Mouse (Mus musculus) MEL-GATA-1-ER (cell line): ENCODE measurements around the gene Rab42.

ENCODE experiments used
- DNase-seq: peaks from one replicate; pipeline ENCODE4 v3.0.0-alpha.2; 2012; ENCODE audit warnings: low read depth; ENCODE audit errors: extremely low read depth

Gene Rab42

DNA sequence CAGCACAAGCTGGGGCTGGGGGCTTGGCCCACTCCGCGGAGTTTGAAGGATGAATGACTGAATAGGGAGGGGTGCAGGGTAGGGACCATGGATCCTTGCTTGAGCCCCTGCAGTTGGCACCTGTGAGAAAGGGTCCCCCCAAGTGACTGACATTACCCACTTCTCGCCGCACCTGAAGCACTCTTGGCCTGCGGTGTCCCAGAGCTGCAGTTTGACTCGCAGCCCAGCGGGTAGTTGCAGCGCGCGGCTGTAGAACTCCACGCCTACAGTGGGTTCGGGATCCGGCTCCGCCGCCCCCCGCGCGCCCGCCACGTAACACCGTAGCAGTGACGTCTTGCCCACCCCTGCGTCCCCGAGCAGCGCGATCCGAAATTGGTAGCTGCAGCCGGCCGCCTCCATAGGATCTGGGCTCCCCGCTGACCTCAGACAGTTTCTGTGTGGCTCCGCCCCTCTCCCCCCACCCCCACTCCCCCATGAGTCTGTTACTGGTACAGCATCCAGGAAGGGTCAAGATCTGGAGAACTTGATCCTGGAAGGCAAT lies at the start of gene Rab42:
Rab42 (minus strand) TSS at position 447 of the 541 bp plus-strand sequence.
- DNase-seq = no peak

DNA sequence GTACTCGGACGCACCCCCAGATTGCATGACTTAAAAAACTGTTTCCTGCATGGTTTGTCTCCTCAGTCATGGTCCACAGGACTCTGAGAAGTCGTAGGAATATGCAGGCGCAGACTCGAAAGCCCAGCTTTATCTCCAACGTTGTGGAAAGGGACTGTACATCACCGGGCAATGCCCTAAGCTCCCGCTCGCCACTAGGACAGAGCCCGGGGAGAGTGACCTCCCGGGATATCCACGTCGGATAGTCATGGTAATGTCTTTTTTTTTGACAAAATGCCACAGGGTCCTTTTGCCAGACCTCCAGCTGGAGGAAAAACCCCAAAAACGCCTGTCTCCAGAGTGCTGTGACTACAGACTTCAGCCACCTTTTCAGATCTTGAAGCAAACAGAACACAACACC lies 49.6 kb upstream of the Rab42 start:
- no peak for DNase-seq

DNA sequence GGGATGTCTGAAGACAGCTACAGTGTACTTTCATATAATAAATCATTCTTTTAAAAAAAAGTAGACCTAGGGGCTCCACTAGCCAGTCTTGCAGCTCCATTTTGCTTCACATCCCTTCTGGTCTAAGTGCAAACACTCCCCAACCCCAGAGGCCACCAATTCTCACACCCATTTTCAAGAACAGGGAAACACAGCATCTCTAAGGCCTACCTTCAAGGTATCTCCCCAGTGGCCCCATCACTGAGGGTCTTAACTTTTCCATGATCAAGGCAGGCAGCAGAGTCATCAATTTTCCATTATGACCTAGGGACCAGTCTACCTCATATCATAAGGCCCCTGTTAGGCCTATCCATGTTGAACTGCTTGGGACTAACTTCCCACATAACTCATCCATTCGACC lies 48.2 kb upstream of the Rab42 start:
- no peak for DNase-seq

DNA sequence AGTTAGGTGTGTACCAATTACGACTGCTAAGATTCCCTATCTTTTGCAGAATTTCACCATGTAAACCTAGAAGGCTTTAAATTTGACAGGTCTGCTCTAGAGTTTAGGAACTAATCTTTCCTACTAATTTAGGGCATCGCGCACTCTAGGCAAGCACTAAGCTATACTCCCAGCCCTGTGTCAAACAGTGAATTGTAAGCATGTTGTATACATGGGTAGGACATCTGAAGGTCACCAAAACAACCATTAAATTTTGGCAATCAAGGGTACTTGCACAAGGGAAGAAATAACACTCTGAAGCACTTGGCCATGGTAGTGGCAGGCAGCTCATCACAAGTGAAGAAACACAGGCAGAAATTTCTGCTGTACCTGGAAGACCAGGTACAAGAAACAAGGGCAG lies 47.7 kb upstream of the Rab42 start:
- no peak for DNase-seq

DNA sequence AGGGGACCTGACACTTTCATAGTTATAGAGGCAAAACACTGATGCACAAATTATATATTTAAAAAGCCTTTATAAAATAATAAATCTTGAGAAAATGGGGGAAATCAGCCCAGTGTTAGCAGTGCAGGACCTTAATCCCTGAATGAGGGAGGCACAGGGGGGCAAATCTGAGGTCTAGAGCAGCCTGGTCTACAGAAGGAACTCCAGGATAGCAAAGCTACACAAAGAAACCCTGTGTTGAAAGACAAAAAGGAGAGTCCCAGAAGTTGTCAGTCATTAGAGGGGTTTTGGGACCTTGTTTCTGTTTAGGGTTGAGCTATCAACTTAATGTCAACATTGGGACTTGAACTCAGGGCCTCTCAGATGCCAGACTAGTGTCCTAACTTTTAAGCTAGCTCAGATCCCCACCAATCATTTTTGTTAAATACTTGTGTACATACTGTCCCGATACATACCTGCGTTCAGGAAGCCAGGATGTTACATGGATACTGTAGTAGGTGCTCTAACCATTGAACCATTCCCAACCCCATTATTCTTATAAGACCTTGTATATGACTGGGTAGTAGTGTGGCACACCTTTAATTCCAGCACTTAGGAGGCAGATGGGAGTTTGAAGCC lies 47.0 kb upstream of the Rab42 start:
- DNase-seq = no peak

DNA sequence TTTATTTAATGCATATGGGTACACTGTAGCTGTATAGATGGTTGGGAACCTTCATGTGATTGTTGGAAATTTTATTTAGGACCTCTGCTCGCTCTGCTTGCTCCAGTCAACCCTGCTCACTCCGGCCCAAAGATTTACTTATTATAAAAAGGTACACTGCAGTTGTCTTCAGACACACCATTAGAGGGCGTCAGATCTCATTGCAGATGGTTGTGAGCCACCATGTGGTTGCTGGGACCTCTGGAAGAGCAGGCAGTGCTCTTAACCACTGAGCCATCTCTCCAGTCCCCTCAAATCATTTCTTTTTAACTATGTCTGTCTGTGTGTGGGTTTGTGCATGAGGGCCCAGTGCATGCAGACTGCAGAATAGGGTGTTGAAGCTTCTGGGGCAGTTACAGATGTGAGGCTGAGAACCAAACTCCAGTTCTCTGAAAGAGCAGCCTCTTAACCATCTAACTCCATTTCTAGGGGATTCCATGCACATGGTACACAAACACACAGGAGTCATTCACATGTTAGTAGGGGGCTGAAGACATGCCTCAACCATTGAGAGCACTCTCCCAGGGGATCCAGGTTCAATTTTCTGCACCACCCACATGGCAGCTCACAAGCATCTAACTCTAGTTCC lies 46.4 kb upstream of the Rab42 start:
- peak; percentile 66 for DNase-seq

DNA sequence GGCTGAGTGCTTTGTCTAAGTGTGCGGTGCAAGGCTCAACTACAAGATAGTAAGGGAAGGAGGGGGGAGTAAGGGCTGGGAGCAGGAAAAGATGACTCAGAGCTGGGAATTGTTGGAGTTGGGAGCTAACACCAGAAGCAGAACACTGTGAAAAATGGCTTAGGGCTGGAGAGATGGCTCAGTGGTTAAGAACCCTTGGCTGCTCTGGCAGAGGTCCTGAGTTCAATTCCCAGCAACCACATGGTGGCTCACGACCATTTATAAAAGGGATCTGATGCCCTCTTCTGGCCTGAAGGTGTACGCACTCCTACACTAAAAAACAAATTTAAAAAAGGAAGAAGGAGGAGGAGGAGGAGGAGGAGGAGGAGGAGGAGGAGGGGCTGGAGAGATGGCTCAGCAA lies 43.5 kb upstream of the Rab42 start:
- DNase-seq = no peak

DNA sequence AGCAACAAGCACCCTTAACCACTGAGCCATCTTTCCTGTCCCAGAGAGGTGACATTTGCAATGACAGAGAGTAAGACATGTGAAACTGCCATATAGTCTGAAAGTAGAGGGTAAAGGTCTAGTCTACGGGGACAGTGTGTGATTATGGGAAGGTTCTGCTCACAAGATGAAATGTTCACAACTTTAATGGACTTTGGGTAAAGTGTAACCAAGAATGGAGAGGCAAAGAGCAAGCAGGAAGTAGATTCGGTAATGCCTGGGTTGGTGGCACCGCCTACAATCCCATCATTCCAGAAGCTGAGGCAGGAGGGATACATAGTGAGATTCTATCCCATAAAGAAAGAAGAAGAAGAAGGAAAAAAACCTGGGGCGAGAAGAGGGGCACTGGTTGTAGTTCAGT lies 43.1 kb upstream of the Rab42 start:
- DNase-seq = no peak

DNA sequence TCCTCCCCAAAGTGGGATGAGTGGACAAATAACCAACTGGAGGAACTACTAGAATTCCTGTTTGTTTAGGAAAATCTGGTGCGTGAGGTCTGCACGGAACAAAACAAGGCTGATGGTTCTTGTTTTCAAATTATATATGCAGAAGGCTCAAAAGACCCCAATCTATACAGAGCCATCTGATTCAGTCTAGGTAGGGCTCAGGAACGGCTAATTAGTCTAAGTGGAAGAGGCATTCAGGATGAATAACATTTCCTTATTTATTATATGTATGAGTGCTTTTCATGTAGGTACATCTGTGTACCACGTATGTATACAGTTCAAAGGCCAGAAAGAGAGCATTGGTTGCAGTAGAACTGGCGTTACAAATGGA lies 42.6 kb upstream of the Rab42 start:
- DNase-seq = no peak

DNA sequence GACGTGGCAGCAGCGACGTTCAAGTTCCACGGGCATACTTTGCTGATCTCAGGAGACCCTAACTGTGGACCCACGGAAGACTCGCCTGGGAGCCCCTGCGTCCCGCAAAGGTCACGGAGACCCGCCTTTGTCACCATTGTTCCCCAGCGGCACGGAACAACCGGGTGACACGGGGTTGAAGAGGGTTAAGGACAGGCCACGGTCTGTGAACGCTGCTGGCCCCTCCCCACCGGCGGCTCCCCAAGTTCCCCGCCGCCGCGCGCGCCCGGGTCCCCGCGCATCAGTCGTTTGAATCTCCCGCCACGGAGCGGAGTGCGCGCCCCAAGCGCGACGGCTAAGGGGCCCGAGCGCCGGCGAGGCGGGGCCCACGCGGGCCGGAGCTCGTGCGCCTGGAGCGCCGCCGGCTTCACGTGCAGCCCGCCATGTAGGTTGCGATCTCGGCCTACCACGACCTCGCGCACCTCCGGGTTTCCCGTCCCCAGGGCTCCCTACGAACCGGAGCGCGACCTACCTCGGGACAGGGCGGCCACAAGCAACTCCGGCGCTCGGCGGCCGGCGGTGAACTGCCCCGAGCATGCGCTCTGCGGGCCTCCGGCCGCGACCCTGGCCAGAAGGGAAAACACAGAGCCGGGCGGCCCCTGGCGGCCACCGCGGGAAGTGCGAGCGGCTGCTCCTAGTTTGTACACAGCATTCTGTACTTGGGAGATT lies 42.1 kb upstream of the Rab42 start:
- no peak for DNase-seq

DNA sequence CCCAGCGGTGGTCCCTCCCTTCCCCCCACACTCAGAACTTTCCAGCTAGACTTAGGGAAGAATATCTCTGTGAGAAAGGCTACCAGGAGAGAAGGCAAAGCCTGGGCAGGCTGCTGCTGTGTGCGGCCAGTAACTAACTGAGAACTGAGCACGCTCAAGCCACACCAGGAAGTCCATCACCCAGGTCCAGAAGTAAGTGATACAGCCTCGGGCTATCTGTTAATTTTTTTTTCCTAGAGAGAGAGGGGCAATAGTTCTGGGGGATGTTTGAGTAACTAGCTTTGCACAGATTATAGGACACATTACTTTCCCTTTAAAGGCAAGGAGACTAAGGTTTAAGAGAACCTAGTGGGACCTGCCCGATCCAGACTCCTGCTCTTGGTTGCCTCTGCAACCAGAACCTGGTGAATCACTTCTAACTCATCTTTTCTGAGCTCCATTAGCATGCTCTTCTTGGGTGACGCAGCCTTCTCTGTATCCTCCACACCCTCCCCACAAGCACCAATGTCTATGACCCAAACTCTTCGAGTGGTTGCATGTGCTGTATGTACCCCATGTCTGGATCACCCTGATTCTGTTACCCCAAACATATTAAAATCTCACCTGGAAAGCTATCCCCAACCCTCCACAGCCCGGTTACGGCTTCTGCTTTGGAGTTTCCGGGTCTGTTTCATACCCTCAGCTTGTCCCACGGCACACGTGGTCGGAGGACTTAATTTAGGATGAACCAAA lies 41.4 kb upstream of the Rab42 start:
- no peak for DNase-seq

DNA sequence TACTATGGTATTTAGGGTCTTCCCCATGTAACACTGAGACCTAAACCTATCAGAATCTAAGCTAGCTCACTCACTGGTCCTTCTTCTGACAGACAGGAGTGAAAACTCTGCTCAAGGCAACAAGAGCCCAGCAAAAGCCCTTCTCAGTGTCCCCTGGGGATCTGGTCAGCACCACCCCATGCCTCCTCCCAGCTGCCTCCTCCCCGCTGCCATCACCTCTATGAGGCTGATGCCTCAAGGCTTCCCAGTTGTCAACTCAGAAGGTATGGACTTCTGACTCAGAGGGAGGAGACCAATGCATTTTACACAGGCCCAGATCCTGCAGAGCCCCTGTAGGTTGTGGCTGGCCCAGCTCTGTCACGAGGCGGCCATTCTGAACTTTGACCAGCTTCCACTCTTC lies 38.3 kb upstream of the Rab42 start:
- no peak for DNase-seq

DNA sequence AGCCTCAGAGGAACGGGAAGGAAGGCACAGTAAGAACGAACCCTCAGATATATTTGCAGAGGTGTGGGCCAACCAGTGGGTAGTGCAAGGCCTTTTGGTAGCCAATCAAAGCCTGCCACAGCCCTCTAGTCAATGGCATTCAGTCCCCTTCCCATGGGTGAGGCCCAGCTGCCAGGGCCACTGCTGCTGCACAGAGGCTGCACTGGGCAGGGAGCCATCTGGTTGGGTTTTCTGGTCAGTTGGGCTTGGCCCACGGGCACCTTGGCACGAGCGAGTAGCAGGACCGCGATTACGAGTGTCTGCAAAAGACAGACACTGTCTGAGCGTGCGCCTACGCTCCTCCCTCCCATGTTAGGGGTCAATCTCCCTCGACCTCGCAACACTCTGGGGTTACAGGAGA lies 35.8 kb upstream of the Rab42 start:
- DNase-seq = no peak

DNA sequence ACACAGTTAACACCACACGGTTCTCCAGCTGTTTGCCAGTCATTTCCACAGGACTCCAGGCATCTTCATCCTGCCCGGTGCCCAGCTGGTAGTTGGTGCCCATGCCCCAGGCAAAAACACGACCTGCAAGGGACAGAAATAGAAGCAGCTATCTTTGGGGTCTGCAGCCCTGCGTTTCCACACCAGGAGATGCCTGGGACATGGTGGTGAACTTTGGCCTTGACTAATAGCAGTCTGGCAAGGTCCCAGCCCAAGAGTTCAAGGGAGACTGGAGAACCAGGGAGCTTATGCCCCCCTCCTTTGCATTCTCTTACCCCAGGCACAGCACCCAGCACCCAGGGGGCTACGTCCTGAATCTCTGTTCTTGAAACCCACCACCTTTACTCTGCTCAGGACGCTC lies 29.7 kb upstream of the Rab42 start:
- no peak for DNase-seq

DNA sequence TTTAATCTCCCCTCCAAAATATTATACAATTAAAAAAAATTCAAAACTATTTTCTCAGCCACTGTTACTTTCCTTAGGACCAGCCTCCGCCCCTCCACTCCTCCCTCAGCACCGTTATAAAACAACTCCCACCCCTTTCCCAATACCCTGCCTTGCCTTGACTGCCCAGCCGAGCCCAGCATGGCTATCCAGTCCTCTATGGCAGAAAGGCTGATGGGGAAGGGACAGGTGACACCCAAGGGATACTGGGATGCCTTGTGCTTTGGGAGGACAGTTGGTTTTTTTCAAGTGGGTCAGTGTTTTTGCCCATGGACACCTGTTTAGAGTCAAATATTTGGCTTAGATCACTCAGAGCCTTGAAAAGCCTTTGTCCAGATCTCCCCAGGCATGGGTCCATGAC lies 28.8 kb upstream of the Rab42 start:
- no peak for DNase-seq

DNA sequence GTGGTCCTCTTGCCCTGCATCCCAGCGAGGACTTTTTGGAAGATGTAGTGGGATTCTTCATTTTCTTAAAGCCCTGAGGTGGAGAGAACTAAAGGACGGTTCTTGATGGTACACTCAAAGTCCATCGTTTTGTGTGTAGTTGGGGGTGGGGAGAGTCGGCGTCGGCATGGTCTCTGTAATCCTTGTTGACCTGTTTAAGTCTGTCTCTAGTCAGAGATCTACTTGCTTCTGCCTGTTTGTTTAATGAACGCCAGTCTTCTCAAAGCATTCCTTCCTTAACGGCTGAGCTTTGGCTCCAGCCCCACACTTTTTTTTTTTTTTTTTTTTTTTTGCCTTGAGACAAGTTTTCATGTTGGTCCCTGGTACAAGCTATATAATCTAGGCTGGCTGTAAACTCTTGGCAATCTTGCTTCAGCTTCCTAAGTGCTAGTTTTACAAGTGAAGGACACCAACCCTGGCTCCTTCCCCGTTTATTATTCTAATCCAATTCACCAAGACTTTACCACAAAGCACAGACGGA lies 26.7 kb upstream of the Rab42 start:
- DNase-seq = no peak

DNA sequence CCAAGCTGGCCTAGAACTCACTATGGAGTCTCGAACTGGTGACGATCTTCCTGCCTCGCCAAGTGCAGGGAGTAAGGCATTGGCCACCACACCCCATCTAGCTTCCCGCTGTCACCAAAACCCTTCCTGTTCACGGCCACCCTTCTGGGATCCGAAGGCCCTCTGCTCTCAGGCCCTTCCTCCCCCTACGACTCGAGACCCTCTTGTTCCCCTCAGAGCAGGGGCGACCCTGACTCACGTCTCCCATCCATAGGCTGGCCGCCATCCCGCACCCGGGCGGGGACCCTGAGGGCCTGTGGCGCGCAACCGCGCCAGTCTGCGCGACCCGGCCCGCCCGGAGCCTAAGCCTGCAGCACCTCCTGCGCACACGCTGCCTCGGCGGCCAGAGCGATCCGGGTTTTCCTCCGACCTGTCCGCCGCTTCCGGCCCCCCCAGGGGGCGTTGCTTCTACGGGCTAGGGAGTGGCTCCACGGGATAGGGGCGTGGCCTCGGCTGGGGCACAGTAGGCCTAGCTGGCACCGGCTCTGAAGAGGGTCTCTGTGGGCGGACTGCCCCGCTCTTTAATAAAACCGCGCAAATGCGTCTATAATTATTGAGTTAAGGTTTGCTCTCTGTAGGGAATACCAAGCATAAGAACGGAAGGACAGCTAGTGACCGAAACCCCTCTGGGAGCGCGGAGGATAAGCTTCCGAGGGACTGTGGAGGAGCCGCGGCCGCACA lies 26.1 kb upstream of the Rab42 start, which contains the start of gene Trnau1ap:
Trnau1ap (minus strand) TSS at position 424 of the 720 bp plus-strand sequence.
- DNase-seq = peak; percentile 75

DNA sequence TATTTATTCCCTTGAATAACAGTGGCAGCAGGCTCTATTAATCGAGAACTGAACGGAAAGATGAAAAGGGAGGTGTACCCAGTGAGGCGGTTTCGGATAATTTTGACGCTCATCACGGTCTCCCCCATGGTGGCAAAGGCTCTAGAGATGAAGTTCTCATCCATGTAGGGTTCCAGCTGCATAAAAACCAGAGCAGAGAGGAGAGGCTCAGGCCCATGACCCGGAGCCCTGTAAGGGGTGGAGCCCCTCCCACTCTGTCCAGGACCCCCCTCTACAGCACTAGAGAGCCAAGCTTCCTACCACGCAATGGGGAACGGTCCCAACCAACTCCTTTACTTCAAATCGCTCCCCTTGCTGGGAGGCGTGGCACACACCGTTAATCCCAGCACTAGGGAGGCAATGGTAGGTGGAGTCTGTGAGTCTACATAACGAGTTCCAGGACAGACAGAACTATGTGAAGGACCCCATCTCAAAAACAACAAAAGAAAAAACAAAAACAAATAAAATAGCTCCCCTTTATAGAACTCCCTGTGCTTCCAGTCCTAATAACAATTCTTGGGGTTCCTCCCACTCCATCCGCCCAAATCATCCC lies 25.3 kb upstream of the Rab42 start:
- DNase-seq = no peak

DNA sequence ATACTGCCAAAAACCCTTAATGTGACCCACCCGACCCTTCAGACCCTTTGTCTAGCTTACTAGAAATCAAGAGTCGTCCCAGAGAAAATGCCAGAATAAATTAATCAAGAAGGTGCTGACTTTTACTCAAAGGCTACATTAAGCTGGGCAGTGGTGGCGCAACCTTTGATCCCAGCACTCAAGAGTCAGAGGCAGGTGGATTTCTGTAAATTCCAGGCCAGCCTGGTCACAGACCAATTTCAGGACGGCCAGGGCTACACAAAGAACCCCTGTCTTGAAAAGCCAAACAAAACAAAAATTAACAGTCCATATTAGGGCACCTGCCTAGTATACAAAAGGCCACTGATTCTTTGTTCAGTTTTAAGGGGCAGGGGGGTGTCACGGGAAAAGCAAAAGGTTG lies 23.3 kb upstream of the Rab42 start:
- DNase-seq = no peak

DNA sequence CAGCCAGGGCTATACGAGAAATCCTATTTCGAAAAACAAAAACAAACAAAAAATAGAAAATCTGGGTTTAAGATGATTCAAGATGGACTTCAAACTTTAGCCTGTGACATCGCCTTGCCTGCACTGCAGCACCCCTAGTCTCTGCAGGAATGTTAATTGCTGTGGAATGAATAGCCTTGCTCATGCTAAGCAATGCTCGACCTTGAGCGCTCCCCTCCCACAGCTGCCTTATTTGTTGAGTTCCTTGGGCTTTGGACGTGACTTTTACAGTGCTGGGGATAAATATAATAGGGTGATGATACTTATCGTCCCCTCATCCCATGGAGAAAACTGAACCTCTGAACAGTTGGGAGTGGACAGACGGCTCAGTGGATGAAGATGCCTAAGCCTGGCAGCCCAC lies 12.5 kb upstream of the Rab42 start:
- DNase-seq = no peak

DNA sequence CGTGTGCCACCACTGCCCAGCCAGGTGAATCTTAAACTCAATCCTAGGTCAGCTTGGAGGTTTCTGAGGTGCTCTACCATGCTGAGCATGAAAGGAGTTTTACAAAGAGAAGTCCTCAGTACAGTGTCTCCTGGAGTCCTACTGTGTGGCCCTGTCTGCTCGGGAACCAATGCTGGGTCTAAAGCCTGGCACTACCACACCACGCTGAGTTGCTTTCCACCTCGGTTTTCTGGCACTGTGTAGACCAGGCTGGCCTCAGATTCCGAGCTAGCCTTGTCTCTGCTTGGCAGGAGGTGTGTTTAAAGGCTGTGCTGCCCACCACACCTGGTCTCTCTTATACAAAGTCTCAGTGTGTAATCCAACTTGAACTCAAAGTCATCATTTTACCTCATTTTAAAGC lies 9.4 kb upstream of the Rab42 start:
- no peak for DNase-seq
